Mouse (Mus musculus): ENCODE measurements at regions not wholly inside any gene's neighbourhood (a gene's known extent, or its start where the extent isn't known, plus 50 kb on each side); places are given as distances from the start of the nearest gene placed in this dataset.
A peak's percentile ranks its signal among the peaks of the same experiment; 100 is the strongest.

GRCm38 (mm10) chr9:120628794-120629560 lies 57.7 kb downstream of the Rpl14 start:
- DNase-seq (ENCODE audit: low spot score) = no peak

GRCm38 (mm10) chr9:120629609-120630008 lies 58.4 kb downstream of the Rpl14 start:
- DNase-seq (ENCODE audit: low spot score) = no peak

GRCm38 (mm10) chr9:120632821-120633220 lies 61.6 kb downstream of the Rpl14 start:
- peak; percentile 21 for DNase-seq (ENCODE audit: low spot score)

- DNase-seq (ENCODE audit: low spot score) = no peak
These were observed 71.4 kb downstream of the Rpl14 start for GRCm38 (mm10) chr9:120642656-120643055.

- no peak for DNase-seq (ENCODE audit: low spot score)
These were observed 72.1 kb downstream of the Rpl14 start for GRCm38 (mm10) chr9:120643371-120643770.

GRCm38 (mm10) chr9:120645776-120646175 lies 74.5 kb downstream of the Rpl14 start:
- no peak for DNase-seq (ENCODE audit: low spot score)

DNA sequence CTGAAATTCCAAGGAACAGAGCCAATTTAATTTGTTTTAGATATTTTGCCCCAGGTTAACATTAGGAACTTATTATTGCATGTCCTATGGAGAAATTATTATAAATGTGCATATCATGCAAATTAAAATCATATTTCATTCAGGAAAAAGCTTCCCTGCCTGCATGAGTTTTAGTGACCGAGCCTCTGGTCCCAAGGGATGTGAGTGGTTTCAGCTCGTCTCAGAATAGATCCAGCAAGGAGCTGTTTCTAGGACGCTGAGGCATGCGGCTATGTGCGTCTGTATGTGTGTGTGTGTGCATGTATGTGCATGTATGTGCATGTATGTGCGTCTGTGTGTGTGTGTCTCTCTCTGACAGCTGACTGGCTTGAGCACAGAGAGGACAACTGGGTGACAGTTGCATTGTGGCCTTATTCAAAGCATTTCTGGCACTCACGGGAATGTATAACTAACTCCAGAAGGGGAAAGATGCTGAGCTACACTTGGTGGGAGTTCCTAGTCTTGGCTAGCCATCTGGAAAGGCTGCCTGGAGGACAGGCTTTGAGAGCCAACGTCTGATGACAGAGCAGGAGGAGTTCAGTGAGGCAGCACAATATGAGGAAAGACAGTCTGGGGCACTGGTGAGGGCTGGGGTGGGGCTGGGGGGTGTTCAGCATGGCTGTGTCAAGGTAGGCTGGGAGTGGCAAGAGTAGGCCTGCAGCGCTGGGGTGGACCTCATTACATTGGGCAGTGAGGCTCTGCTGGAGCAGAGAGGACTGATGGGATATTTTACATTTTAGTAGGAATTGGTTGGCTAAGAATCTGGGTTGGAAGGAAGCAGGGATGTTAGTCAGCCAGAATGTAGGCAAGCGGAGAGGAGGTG lies 75.8 kb downstream of the Rpl14 start:
- DNase-seq (ENCODE audit: low spot score) = no peak

DNA sequence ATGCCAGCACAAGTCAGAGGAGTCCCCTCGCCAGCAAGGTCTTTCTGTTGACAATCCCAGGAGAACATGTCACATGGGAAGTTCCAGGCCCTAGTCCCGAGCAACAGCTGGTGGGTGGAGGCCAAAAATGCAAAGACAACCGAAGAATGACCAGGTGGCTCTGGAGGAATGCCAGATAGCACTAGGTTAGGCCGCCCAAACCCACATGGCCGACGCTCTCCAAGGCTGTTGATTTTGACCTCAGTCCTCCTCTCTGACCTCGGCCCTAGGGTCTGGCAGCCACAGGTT lies 76.4 kb downstream of the Rpl14 start:
- no peak for DNase-seq (ENCODE audit: low spot score)

DNA sequence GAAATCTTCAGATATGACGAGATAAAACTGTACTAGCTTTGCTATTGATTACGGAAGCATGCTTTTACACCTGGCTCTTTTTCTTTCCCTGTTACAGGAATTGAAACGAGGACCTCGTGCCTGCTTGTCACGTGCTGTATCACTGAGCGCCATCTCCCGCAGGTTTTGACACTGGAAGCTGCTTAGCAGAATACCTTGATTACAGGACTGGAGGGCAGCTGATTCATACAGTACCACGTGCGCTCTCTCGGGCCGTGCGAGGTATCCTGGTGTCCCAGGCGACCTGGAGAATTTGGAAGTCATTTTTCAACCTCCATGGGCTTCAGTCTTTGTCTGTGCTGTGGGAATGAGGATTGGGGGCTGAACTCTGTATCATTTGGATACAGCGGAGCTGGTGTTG lies 81.5 kb downstream of the Rpl14 start:
- no peak for DNase-seq (ENCODE audit: low spot score)

DNA sequence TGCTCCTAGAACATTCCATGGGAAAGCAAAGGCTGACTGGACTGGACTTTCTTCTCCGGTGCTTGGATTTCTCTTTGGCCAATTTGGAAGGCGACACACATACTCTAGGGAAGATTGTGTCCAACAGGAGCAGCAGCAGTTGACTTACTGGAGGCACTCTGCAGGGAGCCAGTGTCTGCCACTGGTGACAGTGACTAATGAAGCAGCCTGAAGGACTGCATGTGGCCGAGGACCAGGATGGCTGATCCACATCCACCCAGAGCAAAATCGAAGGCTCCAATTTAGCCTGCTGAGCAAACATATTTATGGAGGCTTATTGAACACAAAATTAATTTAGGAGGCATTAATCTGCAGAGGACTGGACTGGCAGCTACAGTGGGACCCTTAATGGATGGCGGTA lies 81.9 kb downstream of the Rpl14 start:
- DNase-seq (ENCODE audit: low spot score) = no peak

DNA sequence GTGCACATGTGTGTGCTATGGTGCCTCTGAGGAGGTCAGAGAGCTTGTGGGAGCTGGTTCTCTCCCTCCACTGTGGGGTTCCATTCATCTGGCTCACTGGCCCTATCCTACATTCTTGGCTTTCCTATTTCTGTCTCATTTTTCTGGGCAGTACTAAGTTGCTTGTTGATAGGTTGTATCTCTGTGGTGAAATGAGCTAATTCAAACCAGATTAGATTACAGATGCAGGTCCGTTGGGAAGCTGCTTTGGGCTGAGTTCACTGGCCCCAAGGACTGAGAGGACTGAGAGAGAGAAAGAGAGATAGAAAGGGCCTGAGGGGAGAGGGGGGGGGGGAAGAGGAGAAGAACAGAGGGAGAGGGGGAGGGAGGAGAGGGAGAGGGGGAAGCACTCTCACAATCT lies 83.5 kb downstream of the Rpl14 start:
- no peak for DNase-seq (ENCODE audit: low spot score)

DNA sequence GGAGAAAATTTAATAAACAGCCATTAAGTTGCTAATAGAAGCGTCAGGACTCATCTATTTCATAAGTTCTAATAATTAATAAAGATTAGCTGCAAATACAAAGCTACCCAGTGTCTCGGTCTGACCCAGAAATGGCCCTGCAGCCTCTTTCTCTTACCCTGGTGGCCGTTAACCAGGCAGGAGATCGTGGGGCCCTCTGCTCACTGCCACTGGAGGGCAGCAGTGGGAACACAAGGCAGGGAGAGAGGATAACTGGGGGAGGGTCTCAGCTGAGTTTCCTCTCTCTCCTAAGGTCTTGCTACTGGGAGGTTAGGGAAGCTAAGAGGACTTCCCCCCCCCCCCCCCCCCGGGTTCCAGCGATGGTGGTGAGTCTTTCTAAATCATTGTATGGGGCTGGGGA lies 85.7 kb downstream of the Rpl14 start:
- DNase-seq (ENCODE audit: low spot score) = no peak

DNA sequence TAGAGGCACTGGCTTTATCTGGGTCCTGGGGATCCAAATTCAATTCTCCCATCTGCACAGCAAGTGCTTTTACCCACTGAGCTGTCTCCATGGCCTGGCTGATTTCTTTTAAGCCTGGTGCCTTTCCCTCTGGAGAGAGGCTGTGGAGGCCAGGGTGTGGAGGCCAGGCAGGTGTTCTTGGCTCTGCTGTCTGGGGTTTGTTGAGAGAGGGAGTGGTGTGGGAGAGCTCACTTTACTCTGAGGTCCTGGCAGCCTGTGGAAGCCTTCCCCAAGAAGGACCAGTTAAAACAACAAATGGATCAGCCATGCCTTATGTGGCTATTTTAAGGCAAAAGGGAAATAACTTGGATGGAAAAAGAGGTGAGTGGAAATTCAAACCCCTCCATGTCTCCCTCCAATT lies 86.5 kb downstream of the Rpl14 start:
- no peak for DNase-seq (ENCODE audit: low spot score)

DNA sequence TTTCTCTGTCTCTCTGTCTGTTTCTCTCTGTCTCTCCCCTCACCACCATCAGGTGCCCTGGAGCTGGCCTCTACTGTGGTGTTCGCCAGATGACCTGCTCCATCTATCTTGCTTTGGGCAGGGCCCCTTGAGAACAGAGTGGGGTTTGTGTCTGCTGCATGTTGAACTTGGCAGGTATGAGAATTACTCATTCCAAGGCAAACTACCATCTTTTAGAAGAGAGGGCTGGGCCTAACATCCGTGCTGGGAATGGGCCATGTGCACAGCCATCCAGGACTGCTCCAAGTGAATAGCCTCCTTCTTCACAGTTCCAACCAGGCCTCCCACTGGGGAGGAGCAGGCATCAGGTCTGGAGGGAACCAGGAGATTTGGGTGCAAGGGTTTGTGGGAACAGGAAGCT lies 87.3 kb downstream of the Rpl14 start:
- no peak for DNase-seq (ENCODE audit: low spot score)

GRCm38 (mm10) chr9:120661226-120661625 lies 90.0 kb downstream of the Rpl14 start:
- no peak for DNase-seq (ENCODE audit: low spot score)

- DNase-seq (ENCODE audit: low spot score) = no peak
These were observed 90.5 kb downstream of the Rpl14 start for GRCm38 (mm10) chr9:120661641-120662227.

DNA sequence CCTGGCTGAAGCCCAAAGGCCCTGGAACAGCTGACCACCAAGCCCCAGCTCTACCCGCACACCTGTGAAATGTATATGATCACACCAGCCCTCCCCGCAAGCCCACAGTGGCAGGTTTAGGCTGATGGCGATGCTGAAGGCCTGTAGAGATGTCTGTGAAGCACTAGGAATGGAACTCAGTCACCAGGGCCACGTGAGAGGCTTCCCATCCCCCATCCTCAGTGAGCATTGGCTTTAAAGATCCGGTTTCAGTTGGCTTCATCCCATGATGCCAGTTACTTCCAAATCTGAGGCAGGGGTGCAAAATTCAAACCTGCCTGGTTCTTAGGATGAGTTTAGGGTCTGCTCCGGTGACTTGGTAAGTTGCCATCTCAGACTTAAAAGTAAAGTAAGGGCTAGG lies 91.9 kb downstream of the Rpl14 start:
- DNase-seq (ENCODE audit: low spot score) = no peak

DNA sequence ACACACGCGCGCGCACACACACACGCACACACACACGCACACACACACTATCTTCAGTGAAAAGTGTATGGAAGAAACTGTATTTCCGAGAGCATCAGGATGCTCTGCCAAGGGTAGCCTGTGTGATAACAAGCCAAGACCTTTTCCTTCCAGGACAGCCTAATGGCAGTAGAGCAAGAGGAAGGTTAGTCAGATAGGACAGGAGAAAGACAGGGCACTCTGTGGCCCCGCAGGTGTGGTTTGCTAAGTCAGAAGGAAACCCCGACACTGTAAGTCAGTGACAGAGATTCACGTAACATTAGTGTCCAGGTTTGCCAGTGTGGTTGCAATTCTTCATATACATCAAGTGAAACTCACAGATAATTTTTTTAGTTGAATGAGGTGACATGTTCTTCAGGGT lies 92.8 kb downstream of the Rpl14 start:
- no peak for DNase-seq (ENCODE audit: low spot score)

GRCm38 (mm10) chr9:120672452-120672851 lies 101.2 kb downstream of the Rpl14 start:
- peak; percentile 28 for DNase-seq (ENCODE audit: low spot score)

DNA sequence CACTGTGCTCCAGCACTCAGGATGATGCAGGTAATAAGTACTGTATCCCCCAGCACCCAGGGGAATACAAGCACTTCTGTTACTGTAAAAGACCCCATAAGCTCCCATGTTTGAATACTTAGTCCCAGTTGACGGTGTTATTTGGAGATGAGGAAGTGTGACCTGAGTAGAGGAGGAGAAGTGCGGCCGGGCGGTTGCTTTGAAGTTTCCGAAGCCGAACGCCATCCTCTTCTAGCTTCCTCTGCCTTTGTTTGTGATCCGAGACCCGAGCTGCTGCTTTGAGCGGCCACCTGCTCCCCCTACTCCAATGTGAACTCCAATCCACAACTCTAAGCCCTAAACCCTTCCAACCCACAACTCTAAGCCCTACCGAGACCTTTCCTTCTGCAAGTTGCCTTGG lies 103.6 kb downstream of the Rpl14 start:
- no peak for DNase-seq (ENCODE audit: low spot score)

DNA sequence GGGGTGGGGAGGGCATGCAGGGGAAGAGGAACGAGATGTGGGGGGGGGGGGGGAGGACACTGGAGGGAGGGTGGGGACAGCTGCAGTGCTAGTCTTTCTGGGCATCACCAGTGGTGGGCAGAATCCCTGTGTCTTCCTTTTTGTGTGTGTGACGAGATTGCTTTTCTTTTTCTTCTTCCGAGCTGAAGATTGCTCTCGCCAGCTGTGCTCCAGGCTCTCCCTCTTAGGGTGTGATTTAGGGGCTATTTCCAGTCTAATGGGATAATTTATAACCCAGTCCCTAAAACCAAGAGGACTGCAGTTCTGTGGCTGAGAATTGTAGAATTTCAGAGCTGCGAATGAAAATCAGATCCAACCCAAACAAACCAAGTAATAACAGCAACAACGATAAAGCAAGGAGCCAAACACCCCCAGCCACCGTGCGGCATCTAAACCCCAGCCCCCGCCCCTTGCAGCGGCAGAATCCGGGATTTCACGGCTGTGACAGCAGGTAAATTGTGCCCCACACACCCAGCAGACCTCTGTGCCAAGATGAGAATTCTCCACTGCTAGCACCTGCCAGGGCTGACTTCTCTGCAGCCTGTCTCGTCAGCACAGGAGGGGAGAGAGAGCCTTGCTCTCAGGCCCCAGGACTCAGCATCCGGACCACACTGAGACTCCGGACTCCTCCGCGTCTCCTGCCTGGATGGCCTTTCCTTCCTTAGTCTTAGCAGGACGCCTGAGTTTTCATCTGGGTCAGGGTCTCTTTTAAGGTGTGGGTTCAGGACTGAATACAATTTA lies 104.3 kb downstream of the Rpl14 start:
- no peak for DNase-seq (ENCODE audit: low spot score)

DNA sequence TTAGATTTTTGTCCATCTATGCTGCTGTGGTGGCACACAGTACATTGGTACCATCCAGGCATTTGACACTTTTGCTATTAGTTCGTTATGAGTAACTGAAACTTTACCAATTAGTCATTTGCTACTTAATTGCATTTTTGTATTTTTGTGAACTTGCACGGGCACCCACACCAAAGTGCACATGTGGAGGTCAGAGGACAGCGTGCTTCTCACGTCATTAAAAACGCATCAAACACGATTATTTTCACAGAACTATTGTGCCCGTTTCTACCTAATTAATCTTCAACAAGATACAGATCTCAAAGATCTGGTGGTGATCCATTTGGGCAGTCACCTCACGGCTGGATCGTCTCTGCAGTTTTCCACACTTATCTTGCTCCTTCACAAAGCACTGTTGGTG lies 105.1 kb downstream of the Rpl14 start:
- no peak for DNase-seq (ENCODE audit: low spot score)

DNA sequence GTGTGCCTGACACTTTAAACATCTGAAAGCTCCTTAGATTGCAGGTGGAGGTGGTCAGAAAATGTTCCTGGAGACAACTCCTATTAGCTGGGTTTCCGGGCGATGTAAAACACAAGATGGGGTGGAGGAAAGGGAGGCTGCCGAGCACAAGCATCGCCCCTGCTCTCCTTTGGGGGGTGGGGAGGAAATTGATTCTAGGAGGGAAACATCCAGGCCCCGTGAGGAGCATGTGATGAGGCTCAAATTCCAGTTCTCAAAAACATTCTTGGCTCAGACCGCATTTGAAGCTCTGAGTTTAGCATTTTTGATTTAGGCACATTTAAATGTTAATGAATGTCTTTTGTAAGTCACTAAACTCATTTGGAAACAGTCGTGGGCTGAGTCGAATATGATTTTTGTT lies 105.5 kb downstream of the Rpl14 start:
- DNase-seq (ENCODE audit: low spot score) = no peak

Data from left cerebral cortex, adult 11 months (tissue).